Mouse (Mus musculus) right cerebral cortex, postnatal 25 days (tissue): Measurements from ENCODE around the gene Dmwd.
"Not testable (repeated sequence)": the region's sequence is repeated elsewhere in the genome, so short reads cannot be mapped to it uniquely, and the experiment has no call there.

Source experiments
- DNase-seq: peaks from one replicate; pipeline ENCODE4 v3.0.0; 2022

Dmwd gene

DNA sequence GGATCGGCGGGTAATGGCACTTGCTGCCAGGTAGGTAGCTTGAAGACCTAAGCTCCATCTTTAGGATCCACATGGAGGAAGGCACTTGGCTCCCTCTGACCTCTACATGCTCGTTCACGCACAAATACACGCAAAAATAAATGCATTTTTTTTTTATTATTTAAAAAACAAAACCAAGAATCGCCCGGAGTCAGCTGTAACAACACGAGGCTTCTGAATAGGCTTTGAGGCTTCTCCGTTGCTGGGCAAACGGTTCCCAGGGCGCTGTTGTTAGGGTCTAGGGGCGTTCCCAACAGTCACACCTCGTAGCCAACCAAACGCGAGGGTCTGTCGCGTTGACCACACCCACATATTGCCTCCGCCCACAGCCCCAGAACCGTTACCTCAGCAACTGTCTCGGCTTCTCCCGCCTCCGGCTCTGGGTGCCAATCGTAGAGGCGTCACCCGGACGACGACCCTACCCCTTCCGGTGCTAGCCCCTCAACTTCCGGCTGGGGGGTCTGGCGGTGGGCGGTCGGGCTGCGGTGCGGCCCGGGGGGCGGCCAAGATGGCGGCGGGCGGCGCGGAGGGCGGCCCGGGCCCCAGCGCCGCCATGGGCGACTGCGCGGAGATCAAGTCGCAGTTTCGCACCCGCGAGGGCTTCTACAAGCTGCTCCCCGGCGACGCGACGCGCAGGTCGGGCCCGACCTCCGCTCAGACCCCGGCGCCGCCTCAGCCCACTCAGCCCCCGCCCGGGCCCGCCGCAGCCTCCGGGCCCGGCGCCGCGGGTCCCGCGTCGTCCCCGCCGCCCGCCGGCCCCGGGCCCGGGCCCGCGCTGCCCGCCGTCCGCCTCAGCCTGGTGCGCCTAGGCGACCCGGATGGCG lies at the start of gene Dmwd:
Gene Dmwd (plus strand): TSS at position 505 of the 863 bp plus-strand sequence.
- peak; percentile 97 for DNase-seq

DNA sequence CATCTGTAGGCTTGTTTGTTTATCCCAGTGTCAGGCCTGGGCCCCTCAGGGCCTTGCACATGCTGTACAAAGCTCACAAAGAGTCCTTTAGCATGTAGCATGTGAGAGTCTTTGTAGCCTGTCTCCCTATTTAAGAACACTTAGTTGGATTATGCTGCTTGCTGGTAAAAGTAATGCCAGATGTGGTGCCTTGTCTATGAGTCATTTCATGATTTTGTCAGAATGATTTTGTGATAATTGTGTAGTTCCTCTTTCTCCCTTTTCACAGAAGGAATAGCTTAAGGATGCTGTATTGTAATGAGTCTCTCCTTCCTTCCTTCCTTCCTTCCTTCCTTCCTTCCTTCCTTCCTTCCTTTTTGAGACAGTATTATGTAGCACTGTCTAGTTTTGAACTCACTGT lies 48.0 kb upstream of the Dmwd start:
- DNase-seq, result no peak

GRCm38 (mm10) chr7:19029084-19029653 lies 46.9 kb upstream of the Dmwd start:
- DNase-seq, result no peak

GRCm38 (mm10) chr7:19031641-19032040 lies 44.4 kb upstream of the Dmwd start:
- DNase-seq, result no peak

- no peak for DNase-seq
These were observed 31.4 kb upstream of the Dmwd start for GRCm38 (mm10) chr7:19044616-19045015.

DNA sequence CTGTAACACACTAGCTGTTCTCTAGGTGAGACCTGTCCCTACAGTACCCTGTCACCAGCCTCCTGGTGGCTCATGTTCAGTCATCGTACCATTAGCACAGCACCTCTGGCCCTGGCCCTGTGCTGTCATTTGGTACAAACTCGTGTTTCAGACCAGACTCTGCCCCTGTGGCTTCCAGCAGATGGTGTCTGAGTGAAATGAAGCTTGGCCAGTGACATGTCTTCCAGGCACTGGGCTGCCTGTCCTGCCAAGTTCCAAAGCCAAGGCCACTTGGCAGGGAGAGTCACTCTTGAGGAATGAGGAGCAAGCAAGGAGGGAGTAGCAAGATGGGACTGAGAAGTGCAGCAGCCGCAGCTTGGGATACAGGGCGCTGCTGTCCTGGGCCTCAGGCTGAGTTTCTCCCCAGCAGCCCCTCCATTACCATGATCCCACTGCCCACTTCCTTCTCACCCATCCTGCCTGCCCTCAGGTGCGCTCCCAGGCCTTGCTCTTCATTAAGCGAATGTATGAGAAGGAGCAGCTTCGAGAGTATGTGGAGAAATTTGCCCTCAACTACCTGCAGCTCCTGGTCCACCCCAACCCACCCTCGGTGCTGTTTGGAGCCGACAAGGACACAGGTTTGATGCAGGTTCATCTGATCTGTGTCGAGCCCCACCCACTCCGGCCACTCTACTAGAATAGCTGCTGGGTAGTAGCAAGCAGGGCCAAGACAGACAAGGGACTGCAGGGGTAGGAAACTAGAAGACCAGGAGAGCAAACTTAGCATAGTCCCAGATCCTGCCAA lies 29.5 kb upstream of the Dmwd start:
- DNase-seq, result no peak

DNA sequence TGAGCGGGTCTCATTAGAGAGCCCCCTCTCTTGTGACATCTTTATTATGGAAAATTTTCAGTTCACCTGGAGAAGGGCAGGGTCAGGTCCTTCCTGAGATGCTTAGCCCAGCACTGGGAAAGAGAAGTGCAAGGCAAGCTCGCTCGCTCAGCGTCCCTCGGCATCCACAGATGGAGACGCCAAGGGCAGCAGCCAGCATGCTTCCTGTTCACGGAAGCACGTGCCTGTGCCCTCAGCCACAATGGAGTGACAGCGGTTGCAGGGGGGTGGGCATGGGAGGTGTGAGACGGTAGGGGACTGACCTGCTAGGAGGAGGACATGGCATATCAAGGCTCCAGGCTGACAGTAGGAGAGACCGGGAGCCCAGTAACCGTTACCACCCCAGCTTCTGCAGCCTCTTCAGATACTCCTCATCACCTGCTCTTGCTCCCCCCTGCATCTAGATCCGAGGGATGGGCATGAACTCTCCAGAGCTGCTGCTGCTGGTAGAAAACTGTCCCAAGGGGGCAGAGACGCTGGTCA lies 28.0 kb upstream of the Dmwd start:
- DNase-seq, result no peak

- DNase-seq, result no peak
These were observed 26.8 kb upstream of the Dmwd start for GRCm38 (mm10) chr7:19049252-19049651.

- DNase-seq, result no peak
These were observed 25.9 kb upstream of the Dmwd start for GRCm38 (mm10) chr7:19050172-19050571.

DNA sequence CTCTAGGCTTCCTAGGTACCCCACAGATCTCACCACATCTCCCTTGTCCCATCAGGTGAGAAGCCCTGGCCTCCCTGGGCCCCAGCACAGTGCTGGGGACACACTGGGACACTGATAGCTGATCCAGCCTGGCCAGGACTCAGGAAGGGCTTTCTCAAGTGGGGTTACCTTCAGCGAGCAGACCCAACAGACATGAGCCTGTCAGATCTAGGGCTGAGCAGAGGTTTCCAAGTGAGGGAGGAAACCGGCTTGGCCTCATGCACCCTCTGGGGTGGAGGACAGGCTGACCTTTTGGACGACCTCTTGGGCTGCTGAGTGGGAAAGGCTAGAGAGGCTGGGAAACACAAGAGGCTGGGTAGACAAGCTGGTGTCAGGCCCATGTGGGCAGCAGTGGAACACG lies 24.9 kb upstream of the Dmwd start:
- no peak for DNase-seq

DNA sequence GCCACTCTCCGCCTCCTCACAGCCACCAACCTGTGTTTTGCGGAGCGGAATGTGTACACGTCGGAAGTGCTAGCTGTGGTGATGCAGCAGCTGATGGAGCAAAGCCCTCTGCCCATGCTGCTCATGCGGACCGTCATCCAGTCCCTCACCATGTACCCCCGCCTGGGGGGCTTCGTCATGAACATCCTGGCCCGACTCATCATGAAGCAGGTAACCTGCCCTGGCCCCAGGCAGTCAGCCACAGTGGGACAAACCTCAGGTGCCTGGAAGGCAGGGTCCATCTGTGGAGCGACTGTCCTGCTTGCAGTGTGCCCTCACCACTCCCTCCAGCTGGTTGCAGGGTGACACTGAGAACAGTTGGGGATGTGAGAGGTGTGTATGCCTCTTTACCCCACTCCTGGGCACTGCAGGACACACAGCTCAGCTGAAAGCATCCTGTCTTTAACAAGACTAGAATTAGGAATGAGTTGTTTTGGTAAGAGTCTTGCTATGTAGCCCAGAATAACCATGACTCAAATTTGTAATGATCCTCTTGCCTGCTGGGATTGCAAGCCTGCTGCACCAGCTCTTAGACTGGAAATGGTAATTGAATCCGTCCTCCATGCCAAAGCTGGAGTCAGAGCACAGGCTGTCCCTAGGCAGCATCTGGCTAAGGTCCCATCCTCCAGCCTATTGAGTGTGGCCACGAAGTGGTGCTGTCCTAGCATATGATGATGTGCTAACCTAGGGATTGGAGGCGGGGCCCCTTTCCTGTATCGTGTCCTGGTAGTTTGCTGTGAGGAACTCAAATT lies 23.5 kb upstream of the Dmwd start:
- peak; percentile 62 for DNase-seq

DNA sequence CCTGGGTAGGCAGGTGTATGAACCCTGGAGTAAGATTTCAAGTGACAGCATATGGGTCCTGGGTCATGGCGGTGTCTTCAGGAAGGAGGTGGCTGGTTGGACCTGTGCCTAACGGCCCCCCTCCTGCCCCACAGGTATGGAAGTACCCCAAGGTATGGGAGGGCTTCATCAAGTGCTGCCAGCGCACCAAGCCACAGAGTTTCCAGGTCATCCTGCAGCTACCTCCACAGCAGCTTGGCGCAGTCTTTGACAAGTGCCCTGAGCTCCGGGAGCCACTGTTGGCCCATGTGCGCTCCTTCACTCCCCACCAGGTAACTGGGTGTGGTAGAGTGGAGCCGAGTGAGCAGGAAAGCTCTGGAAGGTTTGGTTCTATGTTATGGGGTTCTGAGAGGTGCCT lies 22.9 kb upstream of the Dmwd start:
- DNase-seq, result no peak

DNA sequence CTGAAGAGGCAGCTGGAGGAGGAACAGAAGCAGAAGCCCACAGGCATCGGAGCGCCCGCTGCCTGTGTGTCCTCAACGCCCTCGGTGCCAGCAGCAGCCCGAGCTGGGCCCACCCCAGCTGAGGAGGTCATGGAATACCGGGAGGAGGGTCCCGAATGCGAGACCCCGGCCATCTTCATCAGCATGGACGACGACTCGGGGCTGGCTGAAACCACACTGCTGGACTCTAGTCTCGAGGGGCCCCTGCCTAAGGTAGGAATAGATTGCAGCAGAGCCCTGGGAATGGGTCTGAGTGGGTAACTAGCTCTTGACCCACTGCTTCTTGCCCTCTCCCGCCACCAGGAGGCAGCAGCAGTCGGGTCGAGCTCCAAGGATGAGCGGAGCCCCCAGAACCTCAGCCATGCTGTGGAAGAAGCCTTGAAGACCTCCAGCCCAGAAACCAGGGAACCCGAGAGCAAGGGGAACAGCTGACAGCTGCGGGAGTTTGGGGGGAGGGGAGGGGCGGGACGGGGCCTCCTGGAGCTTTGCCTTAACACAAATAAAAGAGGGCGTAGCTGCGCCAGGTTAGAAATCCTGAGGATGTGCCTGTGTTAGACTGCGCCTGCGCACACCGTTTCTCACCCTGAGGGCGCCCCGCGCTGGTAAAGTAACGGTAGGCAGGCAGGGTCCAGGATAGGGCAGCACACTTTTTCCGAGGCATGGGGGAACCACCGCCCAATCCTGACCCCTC lies 21.8 kb upstream of the Dmwd start, which contains the start of gene Rsph6a:
Gene Rsph6a (plus strand): TSS at position 644 of the 730 bp plus-strand sequence.
- DNase-seq, result no peak

GRCm38 (mm10) chr7:19054777-19055076 lies 21.3 kb upstream of the Dmwd start:
- DNase-seq, result no peak

- no peak for DNase-seq
These were observed 20.9 kb upstream of the Dmwd start for GRCm38 (mm10) chr7:19055108-19055507.

GRCm38 (mm10) chr7:19057405-19057804 lies 18.6 kb upstream of the Dmwd start:
- no peak for DNase-seq

GRCm38 (mm10) chr7:19065896-19066295 lies 10.1 kb upstream of the Dmwd start:
- no peak for DNase-seq

- DNase-seq, result no peak
These were observed 9.0 kb upstream of the Dmwd start for GRCm38 (mm10) chr7:19067063-19067462.

GRCm38 (mm10) chr7:19067935-19068334 lies 8.1 kb upstream of the Dmwd start:
- no peak for DNase-seq

- no peak for DNase-seq
These were observed 7.3 kb upstream of the Dmwd start for GRCm38 (mm10) chr7:19068707-19069106.

DNA sequence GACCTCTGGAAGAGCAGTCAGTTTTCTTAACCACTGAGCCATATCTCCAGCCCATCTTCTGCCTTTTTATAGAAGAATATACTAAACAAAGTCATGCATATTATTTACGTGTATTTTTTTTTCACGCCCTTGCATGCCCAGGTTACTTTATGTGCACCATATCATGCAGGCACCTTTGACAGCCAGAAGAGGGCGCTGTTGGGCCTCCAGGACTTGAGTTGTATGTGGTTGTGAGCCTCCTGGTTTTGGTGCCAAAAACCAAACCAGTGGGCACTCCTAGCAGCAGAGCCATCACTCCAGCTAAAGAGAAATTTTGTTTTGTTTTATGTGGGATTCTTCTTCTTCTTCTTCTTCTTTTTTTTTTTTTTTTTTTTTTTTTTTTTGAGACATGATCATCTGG lies 6.5 kb upstream of the Dmwd start:
- DNase-seq, result no peak

- not testable (repeated sequence) for DNase-seq
These were observed 5.0 kb upstream of the Dmwd start for GRCm38 (mm10) chr7:19071024-19071423.
